Mouse (Mus musculus) MEL (cell line): ENCODE data around the gene Fam166a. TPM values are rescaled to one million over a fixed set of nuclear protein-coding genes. Genes with fewer than 3 reads are reported as not detected.

ENCODE experiments used
- DNase-seq: peaks from one replicate; pipeline ENCODE4 v3.0.0; 2011; ENCODE audit warnings: low read depth, low spot score
- H3K27ac ChIP-seq: 2 replicates; pipeline ENCODE4 v1.5.1; 2012; ENCODE audit warnings: low read depth, mild to moderate bottlenecking, control low read depth, low read length, moderate library complexity; ENCODE audit not compliant: control insufficient read depth
- H3K27me3 ChIP-seq, 2 experiments: fragments of 150-350 bp in 1 of 2; sonication (generic) in 1 of 2; 2 replicates each; pipeline ENCODE4 v1.6.1; 2012; ENCODE audit warnings: low read length in 2 of 2, mild to moderate bottlenecking in 2 of 2, improper control_type of control experiment in 1 of 2, moderate library complexity in 1 of 2; ENCODE audit not compliant: insufficient read depth in 2 of 2, control insufficient read depth in 1 of 2
- H3K36me3 ChIP-seq, 2 experiments: 2 replicates each; pipeline ENCODE4 v1.6.1; 2012 to 2014; ENCODE audit warnings: low read length in 2 of 2, improper control_type of control experiment in 1 of 2, inconsistent platforms in 1 of 2, mild to moderate bottlenecking in 1 of 2; ENCODE audit not compliant: insufficient read depth in 2 of 2, control insufficient read depth in 1 of 2
- H3K4me1 ChIP-seq, 2 experiments: fragments of 150-350 bp in 1 of 2; sonication (generic) in 1 of 2; 2 replicates each; pipeline ENCODE4 v1.6.1; 2012; ENCODE audit warnings: low read length in 2 of 2, improper control_type of control experiment in 1 of 2, mild to moderate bottlenecking in 1 of 2; ENCODE audit not compliant: insufficient read depth in 2 of 2, control insufficient read depth in 1 of 2
- H3K4me3 ChIP-seq, 2 experiments: fragments of 150-350 bp in 1 of 2; sonication (generic) in 1 of 2; 2 replicates each; pipeline ENCODE4 v1.5.1; 2012; ENCODE audit warnings: low read depth in 2 of 2, low read length in 2 of 2, mild to moderate bottlenecking in 2 of 2, moderate library complexity in 2 of 2, control low read depth in 1 of 2, improper control_type of control experiment in 1 of 2; ENCODE audit not compliant: control insufficient read depth in 1 of 2, insufficient read depth in 1 of 2
- H3K79me2 ChIP-seq: 2 replicates; pipeline ENCODE4 v1.6.1; 2012; ENCODE audit warnings: mild to moderate bottlenecking, low read length, moderate library complexity; ENCODE audit not compliant: control insufficient read depth, poor library complexity, insufficient read depth
- H3K9ac ChIP-seq: 2 replicates; pipeline ENCODE4 v1.6.1; 2012; ENCODE audit warnings: low read depth, mild to moderate bottlenecking, control low read depth, low read length, moderate library complexity; ENCODE audit not compliant: control insufficient read depth, poor library complexity, severe bottlenecking
- H3K9me3 ChIP-seq: fragments of 150-350 bp; sonication (generic); replicated peaks from 2 replicates; pipeline ENCODE4 v1.6.1; 2012; ENCODE audit warnings: mild to moderate bottlenecking, low read length, improper control_type of control experiment, moderate library complexity; ENCODE audit not compliant: insufficient read depth
- BHLHE40 ChIP-seq: IDR thresholded peaks from 2 replicates; pipeline ENCODE4 v1.6.1; 2012; ENCODE audit warnings: low read depth, mild to moderate bottlenecking, inconsistent platforms, low read length, improper control_type of control experiment, borderline replicate concordance
- CTCF ChIP-seq, 3 experiments: IDR thresholded peaks in 2 of 3; conservative IDR thresholded peaks in 1 of 3; 2 replicates each; pipeline ENCODE4 v1.5.1; 2011 to 2012; ENCODE audit warnings: low read length in 3 of 3, low read depth in 2 of 3, mild to moderate bottlenecking in 2 of 3, improper control_type of control experiment in 1 of 3, inconsistent platforms in 1 of 3, mixed read lengths in 1 of 3, moderate library complexity in 1 of 3; ENCODE audit not compliant: control insufficient read depth in 1 of 3, insufficient read depth in 1 of 3, poor library complexity in 1 of 3, severe bottlenecking in 1 of 3
- E2F4 ChIP-seq: IDR thresholded peaks from 2 replicates; pipeline ENCODE4 v1.6.1; 2011; ENCODE audit warnings: low read depth, low read length, improper control_type of control experiment, borderline replicate concordance
- ELF1 ChIP-seq: IDR thresholded peaks from 2 replicates; pipeline ENCODE4 v1.6.1; 2014; ENCODE audit warnings: low read depth, mild to moderate bottlenecking, inconsistent platforms, low read length, improper control_type of control experiment, moderate library complexity
- EP300 ChIP-seq, 2 experiments: IDR thresholded peaks; 2 replicates each; pipeline ENCODE4 v1.6.1; 2011; ENCODE audit warnings: improper control_type of control experiment in 2 of 2, low read length in 2 of 2, low read depth in 1 of 2, mild to moderate bottlenecking in 1 of 2
- ETS1 ChIP-seq: IDR thresholded peaks from 2 replicates; pipeline ENCODE4 v1.6.1; 2012; ENCODE audit warnings: low read depth, mild to moderate bottlenecking, inconsistent platforms, low read length, improper control_type of control experiment, moderate library complexity
- GABPA ChIP-seq: IDR thresholded peaks from 2 replicates; pipeline ENCODE4 v1.6.1; 2012; ENCODE audit warnings: low read depth, mild to moderate bottlenecking, inconsistent platforms, low read length, improper control_type of control experiment, moderate library complexity
- GATA1 ChIP-seq: IDR thresholded peaks from 2 replicates; pipeline ENCODE4 v1.6.1; 2011; ENCODE audit warnings: low read depth, low read length, improper control_type of control experiment
- JUND ChIP-seq: IDR thresholded peaks from 2 replicates; pipeline ENCODE4 v1.6.1; 2011; ENCODE audit warnings: low read depth, mild to moderate bottlenecking, improper control_type of control experiment, low read length
- KAT2A ChIP-seq: conservative IDR thresholded peaks from 2 replicates; pipeline ENCODE4 v1.6.1; 2012; ENCODE audit warnings: low read depth, low read length, improper control_type of control experiment, inconsistent platforms
- MAFK ChIP-seq: IDR thresholded peaks from 2 replicates; pipeline ENCODE4 v1.6.1; 2011; ENCODE audit warnings: low read depth, mild to moderate bottlenecking, low read length, improper control_type of control experiment, borderline replicate concordance
- MEF2A ChIP-seq: IDR thresholded peaks from 2 replicates; pipeline ENCODE4 v1.6.1; 2014; ENCODE audit warnings: low read depth, mild to moderate bottlenecking, inconsistent platforms, low read length, improper control_type of control experiment; ENCODE audit not compliant: poor library complexity, insufficient replicate concordance, severe bottlenecking; ENCODE audit errors: extremely low read depth
- MXI1 ChIP-seq: IDR thresholded peaks from 2 replicates; pipeline ENCODE4 v1.6.1; 2011; ENCODE audit warnings: mild to moderate bottlenecking, low read depth, low read length, improper control_type of control experiment
- MYB ChIP-seq: IDR thresholded peaks from 2 replicates; pipeline ENCODE4 v1.6.1; 2011; ENCODE audit warnings: mild to moderate bottlenecking, low read depth, low read length, improper control_type of control experiment
- NELFE ChIP-seq: IDR thresholded peaks from 2 replicates; pipeline ENCODE4 v1.6.1; 2011; ENCODE audit warnings: low read depth, low read length, improper control_type of control experiment
- NRF1 ChIP-seq: IDR thresholded peaks from 2 replicates; pipeline ENCODE4 v1.6.1; 2014; ENCODE audit warnings: low read depth, mild to moderate bottlenecking, inconsistent platforms, low read length, improper control_type of control experiment, moderate library complexity; ENCODE audit not compliant: poor library complexity, insufficient read depth, severe bottlenecking
- POLR2A ChIP-seq, 2 experiments: IDR thresholded peaks; 2 replicates each; pipeline ENCODE4 v1.6.1; 2011 to 2012; ENCODE audit warnings: low read length in 2 of 2, mild to moderate bottlenecking in 2 of 2, control low read depth in 1 of 2, improper control_type of control experiment in 1 of 2, low read depth in 1 of 2, moderate library complexity in 1 of 2; ENCODE audit not compliant: control insufficient read depth in 1 of 2, insufficient read depth in 1 of 2, poor library complexity in 1 of 2
- POLR2AphosphoS2 ChIP-seq: IDR thresholded peaks from 2 replicates; pipeline ENCODE4 v1.6.1; 2011; ENCODE audit warnings: low read length, improper control_type of control experiment
- POLR2AphosphoS5 ChIP-seq: IDR thresholded peaks from 2 replicates; pipeline ENCODE4 v1.6.1; 2012; ENCODE audit warnings: low read depth, borderline replicate concordance, mild to moderate bottlenecking, inconsistent platforms, low read length, moderate library complexity, mixed read lengths
- RCOR1 ChIP-seq: IDR thresholded peaks from 2 replicates; pipeline ENCODE4 v1.6.1; 2012; ENCODE audit warnings: low read depth, mild to moderate bottlenecking, inconsistent platforms, low read length, improper control_type of control experiment
- SMC3 ChIP-seq: IDR thresholded peaks from 2 replicates; pipeline ENCODE4 v1.6.1; 2011; ENCODE audit warnings: low read depth, low read length, improper control_type of control experiment
- TBP ChIP-seq: IDR thresholded peaks from 2 replicates; pipeline ENCODE4 v1.8.0; 2011; ENCODE audit warnings: low read depth, low read length, improper control_type of control experiment
- UBTF ChIP-seq: IDR thresholded peaks from 2 replicates; pipeline ENCODE4 v1.6.1; 2012; ENCODE audit warnings: low read depth, mild to moderate bottlenecking, inconsistent platforms, low read length, improper control_type of control experiment, moderate library complexity, borderline replicate concordance; ENCODE audit not compliant: insufficient read depth
- USF1 ChIP-seq: IDR thresholded peaks from 2 replicates; pipeline ENCODE4 v1.6.1; 2014; ENCODE audit warnings: low read depth, mild to moderate bottlenecking, inconsistent platforms, low read length, improper control_type of control experiment, moderate library complexity
- ZC3H11A ChIP-seq: IDR thresholded peaks from 2 replicates; pipeline ENCODE4 v1.6.1; 2012; ENCODE audit warnings: low read depth, mild to moderate bottlenecking, inconsistent platforms, low read length, improper control_type of control experiment
- ZKSCAN1 ChIP-seq: IDR thresholded peaks from 2 replicates; pipeline ENCODE4 v1.6.1; 2012; ENCODE audit warnings: low read depth, mild to moderate bottlenecking, inconsistent platforms, low read length, improper control_type of control experiment, moderate library complexity
- ZMIZ1 ChIP-seq: IDR thresholded peaks from 2 replicates; pipeline ENCODE4 v1.6.1; 2012; ENCODE audit warnings: low read depth, mild to moderate bottlenecking, inconsistent platforms, low read length, improper control_type of control experiment, moderate library complexity
- ZNF384 ChIP-seq: IDR thresholded peaks from 2 replicates; pipeline ENCODE4 v1.6.1; 2012; ENCODE audit warnings: low read depth, mild to moderate bottlenecking, inconsistent platforms, low read length, improper control_type of control experiment
- polyA plus RNA-seq, 2 experiments: library from polyadenylated mRNA; stranded (reverse) in 1 of 2; unstranded in 1 of 2; fragments of >175 nt in 1 of 2; fragments of >200 nt in 1 of 2; gene quantifications; 2 replicates each; pipeline versions ENCODE4 v1.2.1 to v1.2.4; 2012; ENCODE audit warnings: low replicate concordance in 2 of 2, low read depth in 1 of 2; ENCODE audit not compliant: insufficient read length in 2 of 2, insufficient read depth in 1 of 2, missing spikeins in 1 of 2
- total RNA-seq: library from RNA; depleted of rRNA; stranded (reverse); fragments of 300-350 nt; gene quantifications from 2 replicates; pipeline ENCODE4 v1.2.3, GENCODE M21; 2012

The Fam166a gene
- total and polyA plus RNA-seq, 3 experiments = 1.1 to 15.6 TPM; not detected in 1

DNA sequence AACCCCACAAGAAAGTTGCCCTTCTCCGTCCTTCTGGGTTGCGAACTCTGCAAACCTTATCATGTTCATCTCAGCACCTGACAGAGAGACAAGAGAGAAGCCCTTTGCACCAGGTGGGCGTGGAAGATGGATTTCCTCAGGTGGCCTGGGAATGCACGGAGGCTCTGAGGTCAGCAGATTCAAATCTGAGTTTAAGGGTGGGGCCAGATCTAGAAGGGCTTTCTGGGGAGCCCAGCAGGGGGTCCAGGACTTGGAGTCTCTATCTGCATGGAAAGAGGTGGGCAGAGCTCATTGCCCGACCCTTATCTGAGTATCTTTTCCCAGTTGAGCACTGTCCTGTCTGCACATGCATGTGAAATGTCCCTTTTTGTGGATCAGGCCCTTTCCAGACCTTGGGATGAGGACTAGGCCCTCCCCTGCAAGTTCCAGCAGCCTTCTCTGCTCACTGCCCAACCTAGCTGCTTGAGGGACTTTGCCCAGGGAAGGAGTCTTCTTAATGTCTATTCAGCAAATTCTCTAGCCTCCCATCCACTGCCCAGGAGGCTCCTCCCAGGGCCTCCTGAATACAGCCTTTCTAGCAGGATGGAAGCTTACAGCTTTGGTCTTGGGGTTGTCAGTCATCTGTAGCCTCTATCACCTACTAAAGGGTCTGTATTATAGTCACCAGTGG lies 16.1 kb downstream of the Fam166a start:
- TF ChIP-seq JUND (no peak), POLR2AphosphoS2 (no peak), E2F4 (no peak), RCOR1 (no peak), ZC3H11A (no peak), GABPA (no peak), POLR2A (IDR thresholded peaks at IDR 0.05; ENCODE audit: control insufficient read depth in 1 of 2, insufficient read depth in 1 of 2, low read depth in 1 of 2, low read length in 2 of 2, poor library complexity in 1 of 2) (no peak), MEF2A (no peak), POLR2AphosphoS5 (no peak), MXI1 (no peak), UBTF (no peak), SMC3 (no peak), KAT2A (no peak), BHLHE40 (no peak), ZMIZ1 (no peak)
- no peak overlapping the region for H3K27ac ChIP-seq
- no peaks in the 10 kb centered on the region for H3K9me3 ChIP-seq
- H3K4me3 ChIP-seq = no peak overlapping the region
- no peaks in the 10 kb centered on the region for H3K79me2 ChIP-seq
- H3K9ac ChIP-seq = no peak overlapping the region
- H3K27me3 ChIP-seq = no peaks in the 10 kb centered on the region
- no peak for DNase-seq
- H3K36me3 ChIP-seq = peaks cover 0 to 6% of the 10 kb centered on the region in 2 experiments; a peak in 2 of 4 replicates
- peaks cover 6 to 26% of the 10 kb centered on the region in 2 experiments for H3K4me1 ChIP-seq

DNA sequence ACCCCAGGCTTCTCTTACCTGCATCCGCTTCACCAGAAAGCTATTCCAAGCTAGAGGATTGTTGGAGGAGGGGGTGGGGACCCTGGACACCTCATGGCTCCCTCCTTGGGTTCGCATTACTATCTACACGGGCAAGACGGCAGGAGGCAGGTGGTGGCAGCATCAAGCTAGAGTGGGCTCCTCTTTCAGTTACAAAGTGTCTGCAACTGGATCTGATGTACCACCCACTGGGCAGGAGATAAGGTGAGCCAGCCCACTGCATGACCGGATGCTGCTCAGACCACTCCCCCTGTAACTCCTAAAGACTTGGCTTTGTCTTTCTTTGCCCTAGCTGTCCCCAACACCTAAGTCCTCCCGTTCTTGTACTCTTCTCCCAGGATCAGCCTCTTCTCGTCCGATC lies 18.1 kb downstream of the Fam166a start, which contains the start of gene Rnf224:
TSS of gene Rnf224 (minus strand) at position 174 of the 400 bp plus-strand sequence.
- Histone ChIP-seq H3K4me3 (no peak within 1 kb of the TSS), H3K27me3 (no peaks in the 10 kb centered on the region), H3K4me1 (peaks cover 6 to 33% of the 10 kb centered on the region in 2 experiments)

More for the DNA sequence above, 18.1 kb downstream of the Fam166a start, which contains the start of gene Rnf224:
- Histone ChIP-seq H3K36me3 (peaks cover 0 to 6% of the 10 kb centered on the region in 2 experiments; a peak in 2 of 4 replicates), H3K27ac (no peak within 1 kb of the TSS), H3K9me3 (no peaks in the 10 kb centered on the region), H3K9ac (no peak within 1 kb of the TSS), H3K79me2 (no peaks in the 10 kb centered on the region; the same call in 1 of the 2 replicates)
- no peak for DNase-seq
- TF ChIP-seq TBP (no peak), POLR2AphosphoS2 (no peak), CTCF (IDR thresholded peaks at IDR 0.05 in 2 of 3, conservative IDR thresholded peaks at IDR 0.05 in 1 of 3; ENCODE audit: control insufficient read depth in 1 of 3, insufficient read depth in 1 of 3, low read depth in 2 of 3, low read length in 3 of 3, poor library complexity in 1 of 3, severe bottlenecking in 1 of 3) (no peak), KAT2A (no peak), RCOR1 (no peak), USF1 (no peak), GATA1 (no peak), NELFE (no peak), ZKSCAN1 (no peak), ZNF384 (no peak), MEF2A (no peak), ETS1 (no peak), UBTF (no peak), MAFK (no peak), ELF1 (no peak), MYB (no peak), SMC3 (no peak), EP300 (IDR thresholded peaks at IDR 0.05; ENCODE audit: low read depth in 1 of 2, low read length in 2 of 2) (no peak), NRF1 (no peak)
